Mouse (Mus musculus): ENCODE measurements around the gene D7Ertd443e.

D7Ertd443e gene

GRCm38 (mm10) chr7:134289126-134289525 lies 96.3 kb downstream of the D7Ertd443e start:
- DNase-seq (ENCODE audit: low spot score): no peak

GRCm38 (mm10) chr7:134287570-134288222 lies 97.8 kb downstream of the D7Ertd443e start:
- peak; percentile 49 for DNase-seq (ENCODE audit: low spot score)

GRCm38 (mm10) chr7:134272956-134273355 lies 112.5 kb downstream of the D7Ertd443e start:
- no peak for DNase-seq (ENCODE audit: low spot score)

- DNase-seq (ENCODE audit: low spot score): no peak
Observed at GRCm38 (mm10) chr7:134272421-134272820, 113.0 kb downstream of the D7Ertd443e start.

GRCm38 (mm10) chr7:134265783-134266182 lies 119.7 kb downstream of the D7Ertd443e start:
- DNase-seq (ENCODE audit: low spot score): no peak

GRCm38 (mm10) chr7:134263146-134263906 lies 122.1 kb downstream of the D7Ertd443e start:
- DNase-seq (ENCODE audit: low spot score): peak; percentile 69

- DNase-seq (ENCODE audit: low spot score): peak; percentile 39
Observed at GRCm38 (mm10) chr7:134261003-134261701, 124.3 kb downstream of the D7Ertd443e start.

GRCm38 (mm10) chr7:134250273-134250870 lies 135.1 kb downstream of the D7Ertd443e start:
- no peak for DNase-seq (ENCODE audit: low spot score)

- DNase-seq (ENCODE audit: low spot score): no peak
Observed at GRCm38 (mm10) chr7:134248041-134248440, 137.4 kb downstream of the D7Ertd443e start.

GRCm38 (mm10) chr7:134246624-134247023 lies 138.8 kb downstream of the D7Ertd443e start:
- DNase-seq (ENCODE audit: low spot score): no peak

GRCm38 (mm10) chr7:134242773-134243172 lies 142.7 kb downstream of the D7Ertd443e start:
- no peak for DNase-seq (ENCODE audit: low spot score)

- no peak for DNase-seq (ENCODE audit: low spot score)
Observed at GRCm38 (mm10) chr7:134241212-134241611, 144.2 kb downstream of the D7Ertd443e start.

GRCm38 (mm10) chr7:134240579-134240978 lies 144.9 kb downstream of the D7Ertd443e start:
- no peak for DNase-seq (ENCODE audit: low spot score)

GRCm38 (mm10) chr7:134238863-134239262 lies 146.6 kb downstream of the D7Ertd443e start:
- DNase-seq (ENCODE audit: low spot score): no peak

GRCm38 (mm10) chr7:134237356-134237755 lies 148.1 kb downstream of the D7Ertd443e start:
- DNase-seq (ENCODE audit: low spot score): no peak

- no peak for DNase-seq (ENCODE audit: low spot score)
Observed at GRCm38 (mm10) chr7:134236727-134237126, 148.7 kb downstream of the D7Ertd443e start.

- DNase-seq (ENCODE audit: low spot score): no peak
Observed at GRCm38 (mm10) chr7:134235552-134235951, 149.9 kb downstream of the D7Ertd443e start.

- no peak for DNase-seq (ENCODE audit: low spot score)
Observed at GRCm38 (mm10) chr7:134231378-134232346, 153.8 kb downstream of the D7Ertd443e start, which contains the start of gene Adam12. Gene Adam12 (minus strand): TSS chr7:134232146.

GRCm38 (mm10) chr7:134230708-134231107 lies 154.8 kb downstream of the D7Ertd443e start:
- no peak for DNase-seq (ENCODE audit: low spot score)

GRCm38 (mm10) chr7:134229899-134230298 lies 155.6 kb downstream of the D7Ertd443e start:
- DNase-seq (ENCODE audit: low spot score): no peak
